Mouse (Mus musculus) myocyte (in vitro differentiated cells): Measurements from ENCODE around the gene Rbp1. TPM values are rescaled to one million over a fixed set of nuclear protein-coding genes. Genes with fewer than 3 reads are reported as not detected.

ENCODE experiments used
- H3K27me3 ChIP-seq: one replicate; pipeline ENCODE4 v1.6.1; 2011; ENCODE audit not compliant: control insufficient read depth, insufficient read depth, insufficient read length
- H3K36me3 ChIP-seq: one replicate; pipeline ENCODE4 v1.6.1; 2011; ENCODE audit not compliant: control insufficient read depth, insufficient read depth
- H3K4me2 ChIP-seq: one replicate; pipeline ENCODE4 v1.6.1; 2011; ENCODE audit warnings: low read depth, control low read depth
- H3K4me3 ChIP-seq: one replicate; pipeline ENCODE4 v1.5.1; 2011; ENCODE audit warnings: mild to moderate bottlenecking, control low read depth, moderate library complexity
- H3K79me2 ChIP-seq: one replicate; pipeline ENCODE4 v1.6.1; 2011; ENCODE audit not compliant: control insufficient read depth, insufficient read depth
- H3ac ChIP-seq: one replicate; pipeline ENCODE4 v1.6.1; 2011; ENCODE audit not compliant: control insufficient read depth, insufficient read length
- CEBPB ChIP-seq: IDR thresholded peaks from 2 replicates; pipeline ENCODE4 v1.6.1; 2011; ENCODE audit warnings: mild to moderate bottlenecking, moderate library complexity; ENCODE audit not compliant: poor library complexity, insufficient read depth, severe bottlenecking
- E2F4 ChIP-seq: IDR thresholded peaks from one replicate; pipeline ENCODE4 v1.6.1; 2011; ENCODE audit warnings: mild to moderate bottlenecking, control low read depth, moderate library complexity; ENCODE audit not compliant: insufficient read depth
- MAX ChIP-seq: IDR thresholded peaks from one replicate; pipeline ENCODE4 v1.6.1; 2011; ENCODE audit warnings: low read depth, mild to moderate bottlenecking, control low read depth
- MYOD1 ChIP-seq, 3 experiments: IDR thresholded peaks; one replicate each; pipeline ENCODE4 v1.6.1; 2011; ENCODE audit warnings: control low read depth in 2 of 3, low read depth in 2 of 3, mild to moderate bottlenecking in 2 of 3, moderate library complexity in 1 of 3; ENCODE audit not compliant: insufficient read length in 2 of 3, control insufficient read depth in 1 of 3
- MYOG ChIP-seq, 3 experiments: IDR thresholded peaks; one replicate each; pipeline ENCODE4 v1.6.1; 2011; ENCODE audit warnings: control low read depth in 2 of 3, low read depth in 2 of 3, mild to moderate bottlenecking in 2 of 3; ENCODE audit not compliant: insufficient read length in 2 of 3, control insufficient read depth in 1 of 3, insufficient read depth in 1 of 3
- POLR2A ChIP-seq: IDR thresholded peaks from one replicate; pipeline ENCODE4 v1.6.1; 2011; ENCODE audit warnings: low read depth, mild to moderate bottlenecking, control low read depth, moderate library complexity; ENCODE audit not compliant: insufficient read length
- POLR2AphosphoS2 ChIP-seq: IDR thresholded peaks from one replicate; pipeline ENCODE4 v1.6.1; 2011; ENCODE audit warnings: low read depth, control low read depth; ENCODE audit not compliant: insufficient read length
- REST ChIP-seq: IDR thresholded peaks from one replicate; pipeline ENCODE4 v1.6.1; 2011; ENCODE audit warnings: mild to moderate bottlenecking, control low read depth, moderate library complexity; ENCODE audit not compliant: insufficient read depth, insufficient read length
- SRF ChIP-seq: IDR thresholded peaks from one replicate; pipeline ENCODE4 v1.6.1; 2011; ENCODE audit warnings: low read depth; ENCODE audit not compliant: control insufficient read depth, insufficient read length
- TCF12 ChIP-seq: IDR thresholded peaks from one replicate; pipeline ENCODE4 v1.6.1; 2011; ENCODE audit warnings: mild to moderate bottlenecking, control low read depth; ENCODE audit not compliant: poor library complexity, insufficient read depth, severe bottlenecking
- TCF3 ChIP-seq: IDR thresholded peaks from one replicate; pipeline ENCODE4 v1.6.1; 2011; ENCODE audit warnings: low read depth, control low read depth; ENCODE audit not compliant: insufficient read length
- USF1 ChIP-seq: IDR thresholded peaks from one replicate; pipeline ENCODE4 v1.6.1; 2011; ENCODE audit warnings: low read depth, mild to moderate bottlenecking, control low read depth, moderate library complexity
- polyA plus RNA-seq: library from polyadenylated mRNA; unstranded; fragments of >200 nt; fragmentation: generic; extraction: Trizol; gene quantifications from one replicate; pipeline ENCODE4 v1.2.1, GENCODE M21; 2012; ENCODE audit warnings: missing spikeins

The Rbp1 gene
- polyA plus RNA-seq, 1 experiment: 4.4 TPM

DNA sequence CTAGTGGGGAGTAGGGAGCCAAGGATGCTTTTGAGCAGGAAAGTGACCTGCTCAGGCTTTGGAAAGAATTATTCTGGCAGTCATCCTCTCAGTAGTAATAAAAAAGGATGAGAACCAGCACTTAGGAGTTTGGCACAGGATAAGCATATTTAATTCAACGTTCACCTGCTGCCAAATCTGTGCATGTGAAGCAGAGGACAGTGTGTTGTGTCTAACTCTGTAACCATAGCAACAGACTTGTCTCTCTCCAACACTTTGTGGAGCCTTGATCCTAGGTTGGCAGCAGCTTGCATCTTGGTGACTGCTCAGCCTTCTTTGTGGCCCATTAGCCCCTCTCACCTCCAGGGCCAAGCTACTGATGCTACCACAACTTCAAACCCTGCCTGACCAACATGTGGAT lies 28.2 kb downstream of the Rbp1 start:
- TF ChIP-seq E2F4: no peak
- TF ChIP-seq SRF: no peak
- no peak for TF ChIP-seq MYOG (IDR thresholded peaks at IDR 0.05; ENCODE audit: control insufficient read depth in 1 of 3, insufficient read depth in 1 of 3, insufficient read length in 2 of 3, low read depth in 2 of 3)
- TF ChIP-seq POLR2A: no peak
- TF ChIP-seq MAX: no peak
- TF ChIP-seq TCF12: no peak
- TF ChIP-seq POLR2AphosphoS2: no peak
- TF ChIP-seq TCF3: no peak
- no peak for TF ChIP-seq REST
- TF ChIP-seq USF1: no peak

DNA sequence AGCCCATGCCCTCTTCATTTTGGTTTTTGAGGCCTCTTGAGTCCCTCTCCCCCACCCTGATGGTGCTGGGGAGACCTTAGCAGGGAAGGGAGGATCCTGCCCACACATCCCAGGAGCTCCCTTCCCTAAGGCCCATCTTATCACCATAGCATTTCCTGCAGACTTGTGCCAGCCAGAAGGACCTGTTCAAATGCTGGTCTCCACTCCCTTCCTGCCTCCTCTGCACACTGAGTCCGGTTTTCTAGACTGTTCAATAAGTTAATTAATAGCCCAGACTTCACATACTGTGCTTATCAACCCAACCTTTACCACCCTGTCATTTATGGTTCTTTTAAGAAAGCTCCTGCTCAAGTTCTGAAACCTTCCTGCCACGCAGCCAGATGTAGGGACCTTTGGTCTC lies 43.9 kb downstream of the Rbp1 start:
- no peak overlapping the region for H3ac ChIP-seq
- H3K79me2 ChIP-seq: no peaks in the 10 kb centered on the region
- no peak overlapping the region for H3K4me3 ChIP-seq
- H3K36me3 ChIP-seq: no peaks in the 10 kb centered on the region
- TF ChIP-seq POLR2A: no peak
- no peak for TF ChIP-seq TCF3
- TF ChIP-seq MAX: no peak
- TF ChIP-seq CEBPB: no peak
- TF ChIP-seq E2F4: no peak
- no peak for TF ChIP-seq MYOD1 (IDR thresholded peaks at IDR 0.05; ENCODE audit: control insufficient read depth in 1 of 3, insufficient read length in 2 of 3, low read depth in 2 of 3)
- TF ChIP-seq USF1: no peak
- TF ChIP-seq REST: no peak
- TF ChIP-seq TCF12: no peak
- no peak for TF ChIP-seq POLR2AphosphoS2
- no peak for TF ChIP-seq SRF
- TF ChIP-seq MYOG (IDR thresholded peaks at IDR 0.05; ENCODE audit: control insufficient read depth in 1 of 3, insufficient read depth in 1 of 3, insufficient read length in 2 of 3, low read depth in 2 of 3): no peak
- H3K27me3 ChIP-seq: no peaks in the 10 kb centered on the region
- H3K4me2 ChIP-seq: no peak overlapping the region

More for the DNA sequence above, 28.2 kb downstream of the Rbp1 start:
- no peak overlapping the region for H3ac ChIP-seq
- no peaks in the 10 kb centered on the region for H3K36me3 ChIP-seq
- H3K4me2 ChIP-seq: no peak overlapping the region
- no peaks in the 10 kb centered on the region for H3K27me3 ChIP-seq
- no peaks in the 10 kb centered on the region for H3K79me2 ChIP-seq
- no peak overlapping the region for H3K4me3 ChIP-seq

DNA sequence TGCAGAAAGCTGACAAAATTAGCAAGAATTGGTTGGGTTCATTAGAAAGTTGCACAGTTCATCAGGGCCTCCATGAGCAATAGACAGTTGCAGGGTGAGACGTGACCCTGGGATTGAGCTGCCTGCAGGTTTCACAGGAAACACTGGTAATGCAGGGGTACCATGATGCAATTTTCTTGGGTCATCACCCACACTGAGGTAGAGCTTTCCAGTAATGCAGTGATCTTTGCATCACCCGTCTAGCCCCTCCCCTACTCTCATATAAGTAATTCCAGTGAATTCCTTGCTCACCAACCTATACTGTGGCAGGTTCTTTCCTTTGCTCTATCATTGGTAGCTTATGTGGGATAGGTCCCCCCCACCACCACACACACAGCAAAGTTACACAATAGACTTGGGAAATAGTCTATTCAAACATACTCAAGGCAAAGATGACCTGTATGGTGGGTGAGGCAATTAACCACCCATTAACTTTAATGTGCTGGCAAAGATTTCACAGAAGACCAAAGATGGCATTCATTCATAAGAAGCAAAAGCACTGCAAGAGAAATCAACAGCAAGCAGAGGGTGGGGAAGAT lies 57.5 kb downstream of the Rbp1 start:
- Histone ChIP-seq H3K36me3 (no peaks in the 10 kb centered on the region), H3ac (no peak overlapping the region), H3K4me2 (no peak overlapping the region), H3K4me3 (no peak overlapping the region), H3K79me2 (no peaks in the 10 kb centered on the region), H3K27me3 (peaks cover 5% of the 10 kb centered on the region)
- TF ChIP-seq CEBPB: no peak

GRCm38 (mm10) chr9:98482256-98482655 lies 59.5 kb downstream of the Rbp1 start:
- Histone ChIP-seq H3K36me3 (no peaks in the 10 kb centered on the region), H3K4me3 (no peak overlapping the region), H3K4me2 (no peak overlapping the region), H3ac (no peak overlapping the region), H3K79me2 (no peaks in the 10 kb centered on the region), H3K27me3 (no peaks in the 10 kb centered on the region)
- TF ChIP-seq MYOG (IDR thresholded peaks at IDR 0.05; ENCODE audit: control insufficient read depth in 1 of 3, insufficient read depth in 1 of 3, insufficient read length in 2 of 3, low read depth in 2 of 3) (no peak), TCF12 (no peak), USF1 (no peak), POLR2A (no peak), MAX (no peak), CEBPB (no peak), POLR2AphosphoS2 (no peak), TCF3 (no peak), REST (no peak), SRF (no peak), E2F4 (no peak), MYOD1 (IDR thresholded peaks at IDR 0.05; ENCODE audit: control insufficient read depth in 1 of 3, insufficient read length in 2 of 3, low read depth in 2 of 3) (no peak)

DNA sequence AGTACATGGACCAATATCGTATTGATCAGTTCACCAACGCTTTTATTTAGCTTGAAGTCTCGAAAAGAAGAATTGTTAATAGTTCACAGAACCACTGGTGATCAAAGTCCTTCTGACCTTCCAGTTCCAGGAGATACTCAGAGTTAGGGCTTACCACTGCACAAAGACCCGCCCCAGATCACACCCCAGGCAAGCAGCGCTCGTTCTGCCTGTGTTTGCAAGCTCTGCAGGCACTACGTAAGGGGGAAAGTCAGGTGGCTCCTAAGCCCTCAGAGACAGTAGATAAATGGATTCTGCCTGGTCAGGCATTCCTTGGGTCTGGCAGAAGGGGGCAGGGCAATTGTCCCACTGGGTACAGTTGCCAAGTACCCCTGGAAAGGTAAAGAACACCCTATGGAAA lies 62.3 kb downstream of the Rbp1 start:
- Histone ChIP-seq H3K4me3 (no peak overlapping the region), H3ac (no peak overlapping the region), H3K27me3 (no peaks in the 10 kb centered on the region), H3K4me2 (no peak overlapping the region), H3K36me3 (no peaks in the 10 kb centered on the region), H3K79me2 (no peaks in the 10 kb centered on the region)
- TF ChIP-seq TCF3: no peak
- no peak for TF ChIP-seq SRF
- TF ChIP-seq TCF12: no peak
